Mouse (Mus musculus) lung, embryonic 14.5 days (tissue): ENCODE results near the gene Bfar. TPM values are rescaled to one million over a fixed set of nuclear protein-coding genes. Genes with fewer than 3 reads are reported as not detected.
A peak's percentile ranks its signal among the peaks of the same experiment; 100 is the strongest.
"Not testable (repeated sequence)": the region's sequence is repeated elsewhere in the genome, so short reads cannot be mapped to it uniquely, and the experiment has no call there.

Experiments used
- ATAC-seq: fragments of 200-750 bp; cut with Nextera tagmentation; 2 replicates; pipeline ENCODE4 v1.8.0; 2017; ENCODE audit warnings: mild to moderate bottlenecking, moderate TSS enrichment, moderate library complexity; ENCODE audit not compliant: insufficient read depth
- DNase-seq: peaks from one replicate; pipeline ENCODE4 v3.0.0-alpha.2; 2015
- H3K27ac ChIP-seq: fragments of 300-500 bp; sonication (generic); 2 replicates; pipeline ENCODE4 v1.5.1; 2014; ENCODE audit warnings: low read depth, mild to moderate bottlenecking, moderate library complexity
- H3K27me3 ChIP-seq: fragments of 300-500 bp; sonication (generic); 2 replicates; pipeline ENCODE4 v1.6.1; 2014; ENCODE audit warnings: low read length, control low read depth; ENCODE audit not compliant: insufficient read depth
- H3K36me3 ChIP-seq: fragments of 300-500 bp; sonication (generic); 2 replicates; pipeline ENCODE4 v1.6.1; 2014; ENCODE audit warnings: control low read depth; ENCODE audit not compliant: insufficient read depth
- H3K4me1 ChIP-seq: fragments of 300-500 bp; sonication (generic); 2 replicates; pipeline ENCODE4 v1.6.1; 2014; ENCODE audit warnings: antibody characterized with exemption, control low read depth; ENCODE audit not compliant: insufficient read depth
- H3K4me2 ChIP-seq: fragments of 300-500 bp; sonication (generic); 2 replicates; pipeline ENCODE4 v1.6.1; 2014; ENCODE audit warnings: mild to moderate bottlenecking
- H3K4me3 ChIP-seq: fragments of 300-500 bp; sonication (generic); 2 replicates; pipeline ENCODE4 v1.5.1; 2014; ENCODE audit warnings: low read depth, low read length
- H3K9ac ChIP-seq: fragments of 300-500 bp; sonication (generic); 2 replicates; pipeline ENCODE4 v1.6.1; 2014
- H3K9me3 ChIP-seq: fragments of 300-500 bp; sonication (generic); 2 replicates; pipeline ENCODE4 v1.6.1; 2016; ENCODE audit warnings: low read depth, low read length, control low read depth
- CTCF ChIP-seq: IDR thresholded peaks from 2 replicates; pipeline ENCODE4 v1.5.1; 2016; ENCODE audit warnings: antibody characterized with exemption, low read depth
- WGBS: fragments of 180-500 bp; shearing (Covaris S2); extraction: QIAGEN DNeasy Blood & Tissue Kit; methylation state at CpG from one replicate; pipeline ENCODE4 v1.1.7; 2014; 5-methylcytosine and 5-hydroxymethylcytosine counted together
- polyA plus RNA-seq: library from polyadenylated mRNA; unstranded; fragments of >200 nt; fragmentation: Nextera tagmentation; extraction: Ambion mirVana; gene quantifications from 2 replicates; pipeline ENCODE4 v1.2.1, GENCODE M21; 2014

Gene Bfar
- polyA plus RNA-seq, 1 experiment from 2014 or later, result 42.2 TPM

GRCm38 (mm10) chr16:13658886-13659285, 12.8 kb upstream of the Bfar start:
- Histone ChIP-seq H3K36me3 (peaks cover 44% of the 10 kb centered on the region), H3K9me3 (no peaks in the 10 kb centered on the region), H3K9ac (no peak overlapping the region), H3K4me2 (no peak overlapping the region), H3K27me3 (no peaks in the 10 kb centered on the region), H3K4me3 (no peak overlapping the region), H3K27ac (no peak overlapping the region), H3K4me1 (no peaks in the 10 kb centered on the region)
- TF ChIP-seq CTCF, result no peak
- WGBS, result 87% methylated on average over 3 of the region's 3 CpGs
- DNase-seq (no peak), ATAC-seq (no peak)

- no peak for TF ChIP-seq CTCF
- DNase-seq, result no peak
- Histone ChIP-seq H3K4me1 (no peaks in the 10 kb centered on the region), H3K4me3 (no peak overlapping the region), H3K36me3 (peaks cover 51% of the 10 kb centered on the region), H3K27ac (no peak overlapping the region), H3K9ac (no peak overlapping the region), H3K9me3 (no peaks in the 10 kb centered on the region), H3K4me2 (no peak overlapping the region), H3K27me3 (no peaks in the 10 kb centered on the region)
- 90% methylated on average over 9 of the region's 9 CpGs for WGBS
- ATAC-seq, result no peak
These were observed 10.9 kb upstream of the Bfar start for GRCm38 (mm10) chr16:13660736-13661135.

GRCm38 (mm10) chr16:13667878-13668343, 3.7 kb upstream of the Bfar start, which contains the start of gene Parn:
Gene Parn (minus strand): TSS chr16:13668170.
- WGBS, result under 1% methylated on average over 35 of the region's 35 CpGs
- Histone ChIP-seq H3K9ac (peak within 1 kb of the TSS; percentile 67), H3K4me3 (peak within 1 kb of the TSS; percentile 67), H3K4me1 (0 out of 2 replicates have a peak, but pooled peaks cover 4% of the 10 kb centered on the region), H3K27ac (peak within 1 kb of the TSS; percentile 76), H3K9me3 (no peaks in the 10 kb centered on the region), H3K36me3 (peaks cover 22% of the 10 kb centered on the region), H3K27me3 (no peaks in the 10 kb centered on the region), H3K4me2 (peak within 1 kb of the TSS; percentile 65)
- ATAC-seq (peak; percentile 85), DNase-seq (peak; percentile 97)
- 0 out of 2 replicates have a peak, but pooled peaks have one; percentile 0 for TF ChIP-seq CTCF

- Histone ChIP-seq H3K27me3 (no peaks in the 10 kb centered on the region), H3K4me2 (peak overlapping the region; percentile 65), H3K4me1 (0 out of 2 replicates have a peak, but pooled peaks cover 4% of the 10 kb centered on the region), H3K9ac (peak overlapping the region; percentile 67; the same call in 1 of the 2 replicates), H3K9me3 (no peaks in the 10 kb centered on the region), H3K36me3 (peaks cover 17% of the 10 kb centered on the region), H3K4me3 (0 out of 2 replicates have a peak overlapping the region, but pooled peaks have one; percentile 67), H3K27ac (peak overlapping the region; percentile 76)
- no peak for DNase-seq
- TF ChIP-seq CTCF, result no peak
- 73% methylated on average over 10 of the region's 10 CpGs for WGBS
- ATAC-seq, result no peak
These were observed 3.1 kb upstream of the Bfar start for GRCm38 (mm10) chr16:13668402-13669108.

GRCm38 (mm10) chr16:13669282-13669681, 2.4 kb upstream of the Bfar start:
- Histone ChIP-seq H3K9me3 (no peaks in the 10 kb centered on the region), H3K27me3 (no peaks in the 10 kb centered on the region), H3K4me2 (no peak overlapping the region), H3K36me3 (peaks cover 16% of the 10 kb centered on the region), H3K4me1 (0 out of 2 replicates have a peak, but pooled peaks cover 4% of the 10 kb centered on the region), H3K27ac (no peak overlapping the region), H3K4me3 (no peak overlapping the region), H3K9ac (no peak overlapping the region)
- 89% methylated on average over 1 of the region's 1 CpGs for WGBS
- TF ChIP-seq CTCF, result no peak
- DNase-seq (no peak), ATAC-seq (no peak)

- H3K4me1 ChIP-seq, H3K27ac ChIP-seq, DNase-seq, ATAC-seq, H3K27me3 ChIP-seq, H3K9me3 ChIP-seq, H3K36me3 ChIP-seq: not testable (repeated sequence)
- Histone ChIP-seq H3K9ac (0 out of 2 replicates have a peak overlapping the region, but pooled peaks have one; percentile 92), H3K4me2 (peak overlapping the region; percentile 75), H3K4me3 (peak overlapping the region; percentile 97)
- 69% methylated on average over 5 of the region's 5 CpGs for WGBS
These were observed 762 bp upstream of the Bfar start for GRCm38 (mm10) chr16:13670896-13671295.

- ATAC-seq (peak; percentile 45), DNase-seq (peak; percentile 80)
- no peaks in the 10 kb centered on the region for H3K27me3 ChIP-seq
- H3K4me2 ChIP-seq, result peak overlapping the region; percentile 75
- H3K9me3 ChIP-seq, result no peaks in the 10 kb centered on the region
- peak overlapping the region; percentile 92 for H3K9ac ChIP-seq
- 0% methylated on average over 20 of the region's 20 CpGs for WGBS
- H3K27ac ChIP-seq, result peak overlapping the region; percentile 92; the same call in 1 of the 2 replicates
- H3K4me1 ChIP-seq, result 0 out of 2 replicates have a peak, but pooled peaks cover under 1% of the 10 kb centered on the region
- peak overlapping the region; percentile 97 for H3K4me3 ChIP-seq
- peaks cover 11% of the 10 kb centered on the region for H3K36me3 ChIP-seq
- TF ChIP-seq CTCF, result no peak
These were observed 784 bp downstream of the Bfar start for GRCm38 (mm10) chr16:13672386-13672898.
